Mouse (Mus musculus): Measurements from ENCODE around the gene Pnpla1.

GRCm38 (mm10) chr17:28894050-28894767 lies 36.0 kb downstream of the Pnpla1 start:
- TF ChIP-seq POLR2A (IDR thresholded peaks at IDR 0.05; ENCODE audit: borderline replicate concordance, extremely low read depth, insufficient read depth, insufficient read length, poor library complexity, severe bottlenecking) (no peak), CTCF (IDR thresholded peaks at IDR 0.05; ENCODE audit: borderline replicate concordance, extremely low read depth, insufficient read depth, insufficient read length) (no peak)

All from brain, embryonic 14.5 days (tissue).